Mouse (Mus musculus) embryonic facial prominence, embryonic 11.5 days (tissue): ENCODE results near the gene Atp2b4. TPM values are rescaled to one million over a fixed set of nuclear protein-coding genes. Genes with fewer than 3 reads are reported as not detected.

Experiments
- ATAC-seq: fragments of 200-750 bp; cut with Nextera tagmentation; replicated peaks from 2 replicates; pipeline ENCODE4 v1.8.0; 2017; ENCODE audit warnings: low read depth; ENCODE audit not compliant: insufficient number of reproducible peaks, low FRiP score, low TSS enrichment
- DNase-seq: peaks from one replicate; pipeline ENCODE4 v3.0.0-alpha.2; 2015; ENCODE audit warnings: low spot score
- H3K27ac ChIP-seq: fragments of 300-500 bp; sonication (generic); replicated peaks from 2 replicates; pipeline ENCODE4 v1.5.1; 2014; ENCODE audit warnings: mild to moderate bottlenecking, low read depth, low read length, control low read depth
- H3K27me3 ChIP-seq: fragments of 300-500 bp; sonication (generic); 2 replicates; pipeline ENCODE4 v1.6.1; 2014; ENCODE audit warnings: mild to moderate bottlenecking, low read length, moderate library complexity, mixed read lengths; ENCODE audit not compliant: control insufficient read depth, insufficient read depth
- H3K36me3 ChIP-seq: fragments of 300-500 bp; sonication (generic); replicated peaks from 2 replicates; pipeline ENCODE4 v1.6.1; 2014; ENCODE audit warnings: low read depth, mild to moderate bottlenecking, low read length, moderate library complexity, mixed read lengths; ENCODE audit not compliant: control insufficient read depth, insufficient read depth
- H3K4me1 ChIP-seq: fragments of 300-500 bp; sonication (generic); 2 replicates; pipeline ENCODE4 v1.6.1; 2014; ENCODE audit warnings: low read length, mixed read lengths; ENCODE audit not compliant: control insufficient read depth, insufficient read depth
- H3K4me2 ChIP-seq: fragments of 300-500 bp; sonication (generic); 2 replicates; pipeline ENCODE4 v1.6.1; 2014; ENCODE audit warnings: low read depth, mild to moderate bottlenecking, control low read depth, low read length, moderate library complexity
- H3K4me3 ChIP-seq: fragments of 300-500 bp; sonication (generic); 2 replicates; pipeline ENCODE4 v1.5.1; 2014; ENCODE audit warnings: low read depth, low read length, control low read depth
- H3K9ac ChIP-seq: fragments of 300-500 bp; sonication (generic); replicated peaks from 2 replicates; pipeline ENCODE4 v1.6.1; 2014; ENCODE audit warnings: mild to moderate bottlenecking, control low read depth, low read length
- H3K9me3 ChIP-seq: fragments of 300-500 bp; sonication (generic); replicated peaks from 2 replicates; pipeline ENCODE4 v1.6.1; 2016; ENCODE audit warnings: mild to moderate bottlenecking, low read length, inconsistent platforms, mixed read lengths; ENCODE audit not compliant: control insufficient read depth
- WGBS: fragments of 180-500 bp; shearing (Covaris S2); extraction: QIAGEN DNeasy Blood & Tissue Kit; methylation state at CpG from one replicate; pipeline ENCODE4 v1.1.7; 2014; 5-methylcytosine and 5-hydroxymethylcytosine counted together
- polyA plus RNA-seq: library from polyadenylated mRNA; unstranded; fragments of >200 nt; fragmentation: Nextera tagmentation; extraction: Ambion mirVana; gene quantifications from 2 replicates; pipeline ENCODE4 v1.2.1, GENCODE M21; 2014

The Atp2b4 gene
- 9.6 and 9.9 TPM in 2 replicates for polyA plus RNA-seq

GRCm38 (mm10) chr1:133800948-133801393, at the start of gene Atp2b4:
TSS of gene Atp2b4 (minus strand) at chr1:133801041.
- no peaks in the 10 kb centered on the region for H3K36me3 ChIP-seq
- H3K4me3 ChIP-seq: peak within 1 kb of the TSS; percentile 51
- H3K27ac ChIP-seq: no peak within 1 kb of the TSS
- peak within 1 kb of the TSS; percentile 87 for H3K4me2 ChIP-seq
- peak; percentile 94 for DNase-seq
- peak; percentile 85 for ATAC-seq
- H3K4me1 ChIP-seq: no peaks in the 10 kb centered on the region; the same call in 1 of the 2 replicates
- H3K9me3 ChIP-seq: no peaks in the 10 kb centered on the region
- WGBS: under 1% methylated on average over 16 of the region's 16 CpGs
- H3K9ac ChIP-seq: peak within 1 kb of the TSS; percentile 52
- H3K27me3 ChIP-seq: 0 out of 2 replicates have a peak, but pooled peaks cover 2% of the 10 kb centered on the region

GRCm38 (mm10) chr1:133844734-133845133, 43.9 kb upstream of the Atp2b4 start:
- H3K9ac ChIP-seq: no peak overlapping the region
- 20% methylated on average over 9 of the region's 9 CpGs for WGBS
- no peak for ATAC-seq
- DNase-seq: no peak
- H3K27ac ChIP-seq: no peak overlapping the region
- no peaks in the 10 kb centered on the region for H3K9me3 ChIP-seq
- no peaks in the 10 kb centered on the region for H3K27me3 ChIP-seq
- H3K4me1 ChIP-seq: no peaks in the 10 kb centered on the region; the same call in 1 of the 2 replicates
- no peak overlapping the region for H3K4me3 ChIP-seq
- no peak overlapping the region for H3K4me2 ChIP-seq
- no peaks in the 10 kb centered on the region for H3K36me3 ChIP-seq

GRCm38 (mm10) chr1:133843900-133844299, 43.1 kb upstream of the Atp2b4 start:
- H3K9ac ChIP-seq: no peak overlapping the region
- no peaks in the 10 kb centered on the region for H3K9me3 ChIP-seq
- no peak overlapping the region for H3K4me2 ChIP-seq
- H3K36me3 ChIP-seq: no peaks in the 10 kb centered on the region
- H3K27me3 ChIP-seq: no peaks in the 10 kb centered on the region
- no peak overlapping the region for H3K27ac ChIP-seq
- WGBS: 89% methylated on average over 6 of the region's 6 CpGs
- no peaks in the 10 kb centered on the region; the same call in 1 of the 2 replicates for H3K4me1 ChIP-seq
- DNase-seq (no peak), ATAC-seq (no peak)
- no peak overlapping the region for H3K4me3 ChIP-seq

DNA sequence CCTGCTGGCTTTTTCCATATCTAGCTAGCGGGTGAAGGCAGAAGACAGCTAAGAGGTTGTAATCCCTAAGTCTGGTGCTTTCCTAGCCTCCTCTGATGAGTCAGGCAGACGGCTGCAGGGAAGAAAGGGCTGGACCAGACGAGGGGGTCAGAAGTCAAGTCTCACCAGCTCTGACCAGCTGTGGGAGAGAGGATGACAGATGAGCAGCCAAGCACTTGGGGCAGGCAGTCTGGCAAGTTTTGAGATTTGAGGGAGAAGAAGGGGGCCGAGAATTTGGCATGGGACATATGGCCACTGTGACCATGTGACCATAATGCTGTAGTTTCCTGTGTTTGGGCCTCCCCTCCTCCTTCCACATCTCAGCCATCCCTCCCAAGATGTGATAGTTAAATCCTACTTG, 42.5 kb upstream of the Atp2b4 start:
- ATAC-seq (no peak), DNase-seq (no peak)
- no peak overlapping the region for H3K4me3 ChIP-seq
- no peak overlapping the region for H3K9ac ChIP-seq
- H3K27me3 ChIP-seq: no peaks in the 10 kb centered on the region
- no peak overlapping the region for H3K4me2 ChIP-seq
- H3K4me1 ChIP-seq: no peaks in the 10 kb centered on the region; the same call in 1 of the 2 replicates
- H3K9me3 ChIP-seq: no peaks in the 10 kb centered on the region
- no peak overlapping the region for H3K27ac ChIP-seq
- no peaks in the 10 kb centered on the region for H3K36me3 ChIP-seq
- WGBS: 26% methylated on average over 4 of the region's 4 CpGs

DNA sequence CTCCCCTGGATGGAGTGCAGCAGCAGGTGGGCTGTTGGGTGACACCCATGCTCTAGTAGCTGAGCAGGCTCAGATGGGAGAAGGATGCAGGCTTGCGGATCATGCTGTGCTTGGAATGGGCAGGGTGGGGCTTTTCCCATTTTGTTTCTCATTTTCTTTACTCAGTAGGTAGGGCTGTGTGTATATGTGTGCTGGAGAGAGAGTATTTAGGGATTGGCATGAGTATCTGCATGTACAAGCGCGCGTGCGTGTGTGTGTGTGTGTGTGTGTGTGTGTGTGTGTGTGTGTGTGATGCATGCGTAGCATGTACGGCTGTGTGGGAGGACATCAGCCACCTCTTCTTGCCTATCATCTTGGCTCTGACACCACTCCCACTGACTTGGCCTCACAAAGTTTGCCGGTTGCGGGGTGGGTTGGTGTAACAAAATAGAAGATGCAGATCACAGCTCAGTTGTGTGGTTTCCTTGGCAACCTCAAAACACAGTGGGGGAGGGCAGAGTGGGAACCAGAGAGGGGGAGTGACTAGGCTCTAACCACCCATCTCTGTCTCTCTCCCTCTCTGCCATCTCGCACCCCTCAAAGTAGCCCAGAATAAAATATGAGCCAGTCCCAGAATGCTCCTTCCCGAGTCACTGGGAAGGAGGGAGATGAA, 41.4 kb upstream of the Atp2b4 start:
- no peaks in the 10 kb centered on the region for H3K36me3 ChIP-seq
- H3K9ac ChIP-seq: no peak overlapping the region
- no peak overlapping the region for H3K4me2 ChIP-seq
- ATAC-seq: no peak
- H3K9me3 ChIP-seq: no peaks in the 10 kb centered on the region
- H3K4me3 ChIP-seq: no peak overlapping the region
- no peaks in the 10 kb centered on the region; the same call in 1 of the 2 replicates for H3K4me1 ChIP-seq
- no peak overlapping the region for H3K27ac ChIP-seq
- 72% methylated on average over 11 of the region's 11 CpGs for WGBS
- H3K27me3 ChIP-seq: no peaks in the 10 kb centered on the region
- peak; percentile 50 for DNase-seq

GRCm38 (mm10) chr1:133841171-133841926, 40.5 kb upstream of the Atp2b4 start:
- no peaks in the 10 kb centered on the region for H3K36me3 ChIP-seq
- H3K9me3 ChIP-seq: no peaks in the 10 kb centered on the region
- no peak overlapping the region for H3K27ac ChIP-seq
- peak; percentile 80 for DNase-seq
- H3K4me2 ChIP-seq: no peak overlapping the region
- H3K4me3 ChIP-seq: no peak overlapping the region
- no peaks in the 10 kb centered on the region for H3K27me3 ChIP-seq
- no peak overlapping the region for H3K9ac ChIP-seq
- peak; percentile 44 for ATAC-seq
- WGBS: 71% methylated on average over 15 of the region's 15 CpGs
- no peaks in the 10 kb centered on the region; the same call in 1 of the 2 replicates for H3K4me1 ChIP-seq

DNA sequence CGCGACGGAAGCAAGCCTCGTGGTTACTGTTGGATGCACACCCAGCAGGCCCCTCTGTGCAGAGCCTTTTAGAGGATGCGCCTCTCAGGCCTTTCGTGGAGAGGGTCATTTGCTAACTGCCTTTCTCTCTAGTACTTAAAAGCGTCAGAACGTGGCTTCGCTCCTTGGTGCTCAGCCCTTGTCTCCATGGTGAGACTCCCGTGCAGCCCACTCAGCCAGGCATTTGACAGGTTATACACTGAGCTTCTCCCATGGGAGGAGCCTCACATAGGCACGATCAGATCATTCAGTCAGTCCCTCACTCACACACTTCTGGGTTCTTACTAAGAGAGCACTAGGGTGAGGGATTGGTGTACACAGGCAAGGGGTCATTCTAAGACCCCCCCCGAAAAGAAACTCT, 39.7 kb upstream of the Atp2b4 start:
- peak; percentile 35 for DNase-seq

GRCm38 (mm10) chr1:133834309-133834708, 33.5 kb upstream of the Atp2b4 start:
- Histone ChIP-seq H3K4me2 (no peak overlapping the region), H3K36me3 (no peaks in the 10 kb centered on the region), H3K4me3 (no peak overlapping the region), H3K27ac (no peak overlapping the region), H3K9ac (no peak overlapping the region), H3K27me3 (no peaks in the 10 kb centered on the region), H3K9me3 (no peaks in the 10 kb centered on the region), H3K4me1 (no peaks in the 10 kb centered on the region)
- ATAC-seq: no peak
- WGBS: 92% methylated on average over 6 of the region's 6 CpGs
- DNase-seq: no peak

More for the DNA sequence above, 39.7 kb upstream of the Atp2b4 start:
- Histone ChIP-seq H3K27ac (no peak overlapping the region), H3K9ac (no peak overlapping the region), H3K4me2 (no peak overlapping the region), H3K27me3 (no peaks in the 10 kb centered on the region), H3K36me3 (no peaks in the 10 kb centered on the region), H3K4me3 (no peak overlapping the region), H3K4me1 (no peaks in the 10 kb centered on the region; the same call in 1 of the 2 replicates), H3K9me3 (no peaks in the 10 kb centered on the region)
- peak; percentile 46 for ATAC-seq
- whole genome bisulfite sequencing: 51% methylated on average over 12 of the region's 12 CpGs
